Mouse (Mus musculus): ENCODE data around the gene Olfr139.

The Olfr139 gene

DNA sequence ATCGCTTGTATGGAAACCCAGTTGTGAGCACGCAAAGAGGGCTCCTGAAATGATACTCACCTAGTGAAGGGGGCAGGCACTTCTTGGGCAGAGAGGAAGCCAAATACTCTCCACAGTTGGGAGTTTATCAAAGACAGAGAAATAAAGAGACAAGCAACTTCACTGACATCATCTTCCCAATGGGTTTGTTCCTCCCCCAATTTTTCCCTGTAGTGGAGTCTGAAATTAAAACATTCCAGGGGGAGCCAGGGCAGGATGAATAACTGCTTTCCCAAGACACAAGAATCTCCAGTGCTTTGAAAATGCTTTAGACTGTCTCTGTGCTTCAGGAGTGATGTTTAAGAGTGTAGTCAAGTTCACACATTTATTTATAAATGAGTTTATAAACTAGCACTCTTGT is at the start of gene Olfr139, which contains the start of gene Olfr399:
Gene Olfr139 (minus strand): TSS at position 101 of the 400 bp plus-strand sequence.
Gene Olfr399 (minus strand): TSS at position 165 of the 400 bp plus-strand sequence.
- ChIA-PET CTCF (no interaction called here), POLR2A (interaction anchor here in 1 of 4 experiments (0.5 kb wide), 1 partner anchor 1023 kb away, joined by 4 read pairs; no protein-coding TSS in a partner anchor)

DNA sequence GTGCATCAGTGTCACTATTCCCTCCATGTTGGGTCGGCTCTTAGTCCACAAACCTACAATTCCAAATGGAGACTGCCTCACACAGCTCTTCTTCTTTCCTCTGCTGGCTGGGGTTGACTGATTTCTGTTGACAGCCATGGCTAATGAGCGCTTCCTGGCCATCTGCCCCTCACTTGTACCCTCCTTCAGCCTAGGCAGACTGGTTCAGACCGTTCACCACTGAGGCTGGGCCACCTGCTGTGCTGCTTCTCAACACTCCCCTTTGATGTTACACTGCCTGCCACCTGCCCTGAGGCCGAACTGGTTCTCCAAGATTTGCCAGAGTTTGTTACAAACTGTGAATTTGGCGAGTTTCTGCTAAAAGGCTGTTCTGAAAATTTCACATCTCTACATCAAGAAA is 48.7 kb upstream of the Olfr139 start:
- ChIA-PET POLR2A (no interaction called here), CTCF (no interaction called here)

DNA sequence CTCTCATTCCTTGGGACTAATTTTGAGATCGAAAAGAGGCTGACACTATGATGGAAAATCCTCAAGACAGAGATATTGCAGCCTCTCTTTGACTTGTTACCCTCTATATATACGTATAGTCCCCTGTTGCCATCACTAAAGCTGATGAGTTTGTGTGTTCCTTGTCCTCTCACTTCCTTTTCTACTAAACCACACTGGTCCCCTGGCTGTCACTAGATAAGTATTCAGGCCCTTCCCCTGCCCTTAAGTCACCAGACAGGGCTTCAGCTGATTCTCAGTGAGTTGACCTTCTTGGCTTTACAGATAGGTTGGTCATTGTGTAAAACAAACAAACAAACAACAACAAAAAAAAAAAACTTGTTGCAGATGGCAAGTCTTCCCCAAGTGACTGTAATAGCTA is 45.2 kb upstream of the Olfr139 start:
- ChIA-PET POLR2A (no interaction called here), CTCF (no interaction called here)

DNA sequence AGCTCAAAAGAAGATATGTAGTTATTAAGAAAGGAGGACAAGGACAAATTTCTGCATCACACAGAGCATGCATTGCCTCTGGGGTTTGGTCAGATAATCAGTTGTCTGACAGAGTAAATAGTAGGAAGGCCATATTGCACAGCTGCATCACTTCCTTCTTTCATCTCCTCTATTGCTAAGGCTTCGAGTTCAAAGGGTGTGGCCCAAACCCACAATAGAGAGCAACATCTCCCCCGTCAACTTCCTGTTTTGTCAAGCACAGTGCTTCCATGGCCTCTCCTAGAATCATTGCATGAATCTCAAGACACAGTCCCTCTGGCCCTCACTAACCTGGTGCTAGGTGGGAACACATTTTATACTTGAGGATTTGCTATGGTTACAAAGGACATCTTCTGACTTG is 44.4 kb upstream of the Olfr139 start:
- POLR2A ChIA-PET: no interaction called here
- CTCF ChIA-PET: no interaction called here

DNA sequence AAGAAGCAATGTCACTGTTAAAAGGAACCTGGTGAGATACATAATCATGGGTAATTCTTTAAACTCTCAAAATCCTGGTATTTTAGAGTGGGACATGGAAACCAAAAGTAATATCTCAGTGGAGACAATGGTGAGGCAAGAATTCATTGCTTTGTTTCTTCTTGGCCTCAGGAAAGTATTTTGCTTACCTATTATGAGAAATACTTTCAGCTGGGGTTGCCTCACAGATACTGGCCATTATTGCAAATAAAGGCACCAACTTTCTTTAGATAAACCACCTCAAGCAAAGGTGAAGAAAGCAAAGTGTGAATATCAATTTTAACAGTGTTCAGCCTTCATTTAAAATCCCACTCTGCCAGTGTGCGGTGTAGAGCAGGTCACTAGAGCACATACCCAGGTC is 13.3 kb upstream of the Olfr139 start, which contains the start of gene Zfp616:
Gene Zfp616 (plus strand): TSS at position 301 of the 400 bp plus-strand sequence.
- ChIA-PET POLR2A (no interaction called here), CTCF (no interaction called here)

DNA sequence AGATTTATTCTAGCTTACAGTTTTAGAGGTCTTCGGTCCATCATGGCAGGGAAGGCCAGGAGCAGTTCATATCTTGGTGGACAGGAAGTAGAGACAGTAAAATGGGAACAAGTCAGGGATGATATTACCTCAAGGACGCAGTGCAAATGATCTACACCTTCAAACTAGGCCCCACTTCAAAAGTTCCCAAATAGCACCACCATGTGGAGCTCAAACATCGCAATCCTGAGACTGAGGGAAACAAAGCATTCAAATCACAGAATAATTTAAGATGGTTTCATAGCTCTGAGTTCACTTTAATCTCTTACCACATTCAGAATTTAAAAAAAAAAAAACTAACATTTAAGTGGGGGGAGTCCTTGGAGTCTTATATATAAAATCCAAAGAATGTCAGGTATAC is 5.0 kb downstream of the Olfr139 start:
- CTCF ChIA-PET: interaction anchor here in 3 of 4 experiments (0.6 to 1.6 kb wide), 2 partner anchors 320 to 322 kb away, joined by 4 to 5 read pairs (median 5); no protein-coding TSS in a partner anchor
- POLR2A ChIA-PET: interaction anchor here in 1 of 4 experiments (0.7 kb wide), 1 partner anchor 159 kb away, joined by 3 read pairs; no protein-coding TSS in a partner anchor
